10 mouse cellular contexts compared by ENCODE assay signal in the genomic region with DNA sequence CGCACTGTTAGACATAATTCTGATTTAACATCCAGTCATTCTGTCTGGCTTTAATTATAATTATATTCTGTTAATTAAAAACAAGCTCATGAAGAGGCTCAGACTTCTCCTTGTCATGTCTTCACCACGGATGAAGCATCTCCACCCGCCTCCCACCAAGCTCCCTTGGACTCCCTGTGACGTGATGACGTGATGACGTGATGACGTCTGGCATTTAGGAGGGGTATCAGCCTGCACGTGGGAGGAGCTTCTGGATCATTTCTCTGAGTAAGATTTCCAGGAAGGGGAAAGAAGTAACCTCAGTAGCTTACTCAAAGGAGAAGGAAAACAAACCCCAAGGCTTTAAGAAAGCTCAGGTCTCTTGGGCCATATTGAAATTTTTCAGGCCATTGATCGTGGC.
DNase-seq lines count a peak whose midpoint lies in the region; ATAC-seq and TF ChIP-seq lines count a peak whose summit lies in the region.
"Had no signal": no experiment of that assay in that cellular context is flagged by ENCODE, and none has a peak within 500 bp of the region (broad histone marks: within the 10 kb centered on the region; RNA-seq: fewer than 3 reads in every experiment).

No protein-coding gene starts in this region.

- TF ChIP-seq POLR2A in embryonic fibroblast, embryonic 13.5 days (IDR thresholded peaks at IDR 0.05; ENCODE audit: low read depth, low read length): peak; percentile 44; the same call in 1 of the 2 replicates

- DNase-seq in cerebellum, postnatal 14 days: peak; percentile 27 to 48
- DNase-seq in lung, postnatal 10 days: peak; percentile 51
- DNase-seq in lung, postnatal 25 days (ENCODE audit: low spot score): no peak
- peak; percentile 37 for DNase-seq in mesoderm, embryonic 11.5 days (ENCODE audit: low read depth, low spot score)
- no peak for DNase-seq in thymus, adult 18-20 months

- no peaks in the 10 kb centered on the region; the same call in 1 of the 2 replicates for H3K4me1 ChIP-seq in embryonic fibroblast, embryonic 13.5 days (ENCODE audit: control insufficient read depth, insufficient read depth, low read length)
- H3K4me1 ChIP-seq: heart, embryonic 15.5 days; liver, embryonic 12.5 days had no signal

- ATAC-seq in cerebellum, adult (ENCODE audit: insufficient number of reproducible peaks, low FRiP score, low TSS enrichment): no peak
- no peak for ATAC-seq in inflammation-experienced regulatory T-cells, adult 6 months
- ATAC-seq: liver, embryonic 12.5 days had no signal

- TF ChIP-seq CTCF in embryonic fibroblast, embryonic 13.5 days (IDR thresholded peaks at IDR 0.05; ENCODE audit: borderline replicate concordance, insufficient read depth, low read length): no peak

- no peak overlapping the region for H3K4me3 ChIP-seq in embryonic fibroblast, embryonic 13.5 days (ENCODE audit: insufficient read depth, low read length)
- H3K4me3 ChIP-seq: heart, embryonic 15.5 days; liver, embryonic 12.5 days had no signal

- no peak overlapping the region for H3K27ac ChIP-seq in embryonic fibroblast, embryonic 13.5 days (ENCODE audit: insufficient read depth, low read length)
- H3K27ac ChIP-seq: heart, embryonic 15.5 days; liver, embryonic 12.5 days had no signal

Comparison
In these comparisons a context has a peak if more than half of its experiments do, and no peak if none do; other contexts are left out.
1. DNase-seq: peak in cerebellum, postnatal 14 days (2 of 2), lung, postnatal 10 days (single experiment) and mesoderm, embryonic 11.5 days (single experiment); none in lung, postnatal 25 days (single experiment) and thymus, adult 18-20 months (0 of 2).